Mouse (Mus musculus) embryonic facial prominence, embryonic 14.5 days (tissue): ENCODE results near the gene Gab3. TPM values are rescaled to one million over a fixed set of nuclear protein-coding genes. Genes with fewer than 3 reads are reported as not detected.

ENCODE experiments used
- ATAC-seq: fragments of 200-750 bp; cut with Nextera tagmentation; 2 replicates; pipeline ENCODE4 v1.8.0; 2017; ENCODE audit warnings: low read depth, moderate number of reproducible peaks, moderate TSS enrichment
- DNase-seq: peaks from one replicate; pipeline ENCODE4 v3.0.0-alpha.2; 2015; ENCODE audit warnings: low spot score
- H3K27ac ChIP-seq: fragments of 300-500 bp; sonication (generic); replicated peaks from 2 replicates; pipeline ENCODE4 v1.5.1; 2014; ENCODE audit warnings: low read depth, mild to moderate bottlenecking, low read length, moderate library complexity
- H3K27me3 ChIP-seq: fragments of 300-500 bp; sonication (generic); replicated peaks from 2 replicates; pipeline ENCODE4 v1.6.1; 2014; ENCODE audit warnings: low read length; ENCODE audit not compliant: control insufficient read depth, insufficient read depth
- H3K36me3 ChIP-seq: fragments of 300-500 bp; sonication (generic); 2 replicates; pipeline ENCODE4 v1.6.1; 2014; ENCODE audit warnings: low read length, mixed read lengths; ENCODE audit not compliant: control insufficient read depth, insufficient read depth
- H3K4me1 ChIP-seq: fragments of 300-500 bp; sonication (generic); 2 replicates; pipeline ENCODE4 v1.6.1; 2014; ENCODE audit warnings: antibody characterized with exemption, low read length; ENCODE audit not compliant: control insufficient read depth, insufficient read depth
- H3K4me2 ChIP-seq: fragments of 300-500 bp; sonication (generic); 2 replicates; pipeline ENCODE4 v1.6.1; 2014; ENCODE audit warnings: low read depth, mild to moderate bottlenecking, low read length, moderate library complexity, mixed read lengths
- H3K4me3 ChIP-seq: fragments of 300-500 bp; sonication (generic); 2 replicates; pipeline ENCODE4 v1.5.1; 2014; ENCODE audit warnings: low read depth, mild to moderate bottlenecking, low read length
- H3K9ac ChIP-seq: fragments of 300-500 bp; sonication (generic); 2 replicates; pipeline ENCODE4 v1.6.1; 2014; ENCODE audit warnings: low read depth, mild to moderate bottlenecking, low read length, moderate library complexity, mixed read lengths
- H3K9me3 ChIP-seq: fragments of 300-500 bp; sonication (generic); 2 replicates; pipeline ENCODE4 v1.6.1; 2016; ENCODE audit warnings: low read length; ENCODE audit not compliant: control insufficient read depth
- WGBS: fragments of 180-500 bp; shearing (Covaris S2); extraction: QIAGEN DNeasy Blood & Tissue Kit; methylation state at CpG from one replicate; pipeline ENCODE4 v1.1.7; 2014; 5-methylcytosine and 5-hydroxymethylcytosine counted together
- polyA plus RNA-seq: library from polyadenylated mRNA; unstranded; fragments of >200 nt; fragmentation: Nextera tagmentation; extraction: Ambion mirVana; gene quantifications from 2 replicates; pipeline ENCODE4 v1.2.1, GENCODE M21; 2014

Gene Gab3
- polyA plus RNA-seq, 1 experiment from 2014 or later = 2.3 TPM

DNA sequence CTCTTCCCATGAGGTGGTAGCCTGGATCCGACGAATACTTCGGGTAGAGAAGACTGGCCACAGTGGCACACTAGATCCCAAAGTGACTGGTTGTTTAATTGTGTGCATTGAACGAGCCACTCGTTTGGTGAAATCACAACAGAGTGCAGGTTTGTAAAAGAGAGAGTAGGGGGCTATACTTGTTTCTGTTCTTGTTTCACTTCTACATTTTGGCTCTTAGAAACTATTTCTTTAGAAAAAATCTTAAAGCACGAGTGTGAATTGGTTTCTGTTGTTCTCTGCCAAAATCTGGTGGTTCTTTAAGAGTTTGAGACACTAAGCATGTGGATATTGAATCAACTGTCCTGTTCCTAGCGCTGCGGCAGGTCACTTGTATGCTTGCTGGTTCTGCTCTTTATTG lies 13.5 kb upstream of the Gab3 start:
- no peaks in the 10 kb centered on the region for H3K4me1 ChIP-seq
- no peaks in the 10 kb centered on the region for H3K27me3 ChIP-seq
- H3K27ac ChIP-seq = no peak overlapping the region
- ATAC-seq (no peak), DNase-seq (no peak)
- no peak overlapping the region for H3K4me2 ChIP-seq
- no peak overlapping the region for H3K4me3 ChIP-seq
- 87% methylated on average over 8 of the region's 8 CpGs for WGBS
- no peak overlapping the region for H3K9ac ChIP-seq
- H3K36me3 ChIP-seq = peaks cover 30% of the 10 kb centered on the region
- H3K9me3 ChIP-seq = no peaks in the 10 kb centered on the region

DNA sequence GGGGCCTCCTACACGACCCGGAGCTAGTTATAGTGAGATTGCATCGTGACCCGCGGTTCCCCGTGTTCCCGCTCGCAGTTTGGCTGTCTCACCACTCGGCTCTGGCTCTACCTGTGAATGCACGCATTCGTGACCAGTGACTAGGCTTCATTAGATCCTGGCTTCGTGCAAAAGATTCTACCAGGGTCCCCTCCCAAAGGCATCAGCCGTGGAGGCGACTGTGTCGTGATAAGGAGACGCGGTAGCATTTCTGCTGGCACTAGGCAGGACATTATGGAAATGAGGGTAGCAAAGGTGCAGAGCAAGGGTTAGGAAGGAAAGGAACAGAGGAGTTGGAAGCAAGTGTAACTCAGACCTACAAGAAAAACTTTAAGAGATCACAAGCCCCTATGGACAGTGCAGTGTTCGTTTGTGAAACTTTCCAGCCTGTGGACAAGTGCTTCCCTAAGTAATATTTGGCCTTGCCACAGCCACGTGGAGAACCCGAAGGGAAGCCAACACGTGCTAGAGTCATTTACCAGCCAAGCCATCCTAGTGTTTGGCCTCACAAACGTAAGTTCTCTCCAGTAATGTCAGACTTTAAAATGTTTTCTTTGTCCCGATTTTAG lies 11.0 kb upstream of the Gab3 start:
- DNase-seq (peak; percentile 26), ATAC-seq (no peak)
- peak overlapping the region; percentile 70 for H3K9ac ChIP-seq
- H3K4me3 ChIP-seq = peak overlapping the region; percentile 56
- H3K36me3 ChIP-seq = peaks cover 13% of the 10 kb centered on the region; the same call in 1 of the 2 replicates
- WGBS = 26% methylated on average over 18 of the region's 23 CpGs
- H3K4me2 ChIP-seq = peak overlapping the region; percentile 57
- H3K27ac ChIP-seq = peak overlapping the region; percentile 49
- H3K9me3 ChIP-seq = no peaks in the 10 kb centered on the region
- H3K27me3 ChIP-seq = no peaks in the 10 kb centered on the region
- H3K4me1 ChIP-seq = no peaks in the 10 kb centered on the region

- Histone ChIP-seq H3K27me3 (no peaks in the 10 kb centered on the region), H3K4me2 (peak within 1 kb of the TSS; percentile 57), H3K4me1 (no peaks in the 10 kb centered on the region), H3K36me3 (peaks cover 10% of the 10 kb centered on the region; the same call in 1 of the 2 replicates), H3K27ac (peak within 1 kb of the TSS; percentile 49), H3K4me3 (peak within 1 kb of the TSS; percentile 56), H3K9me3 (no peaks in the 10 kb centered on the region), H3K9ac (peak within 1 kb of the TSS; percentile 70)
- 16% methylated on average over 28 of the region's 29 CpGs for WGBS
- peak; percentile 97 for DNase-seq
- peak; percentile 100 for ATAC-seq
Observed at GRCm38 (mm10) chrX:75095369-75096162, 10.3 kb upstream of the Gab3 start, which contains the start of gene Dkc1. TSS of gene Dkc1 (plus strand) at chrX:75095854.

DNA sequence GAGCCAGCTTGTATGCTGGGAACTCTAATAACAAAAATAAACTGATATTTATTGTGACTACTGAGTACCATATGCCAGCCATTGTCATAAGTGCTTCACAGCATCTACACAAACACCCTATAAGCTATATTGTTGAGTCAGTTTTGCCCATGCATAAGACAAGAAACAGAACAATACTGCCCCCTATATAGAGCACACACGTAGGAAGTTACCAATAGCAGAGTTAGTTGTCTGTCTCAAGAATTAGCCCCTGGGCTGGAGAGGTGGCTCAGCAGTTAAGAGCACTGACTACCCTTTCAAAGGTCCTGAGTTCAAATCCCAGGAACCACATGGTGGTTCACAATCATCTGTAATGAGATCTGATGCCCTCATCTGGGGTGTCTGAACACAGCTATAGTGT lies 396 bp upstream of the Gab3 start:
- Histone ChIP-seq H3K36me3 (no peaks in the 10 kb centered on the region), H3K4me1 (no peaks in the 10 kb centered on the region), H3K9ac (no peak overlapping the region), H3K4me2 (no peak overlapping the region), H3K4me3 (no peak overlapping the region), H3K27ac (no peak overlapping the region), H3K27me3 (no peaks in the 10 kb centered on the region), H3K9me3 (no peaks in the 10 kb centered on the region)
- ATAC-seq = no peak
- peak; percentile 3 for DNase-seq
- WGBS = 19% methylated on average over 1 of the region's 1 CpGs

- WGBS = 32% methylated on average over 11 of the region's 26 CpGs
- no peak for ATAC-seq
- H3K36me3 ChIP-seq = no peaks in the 10 kb centered on the region
- peak overlapping the region; percentile 42 for H3K4me3 ChIP-seq
- no peaks in the 10 kb centered on the region for H3K4me1 ChIP-seq
- DNase-seq = peak; percentile 9
- peak overlapping the region; percentile 53 for H3K4me2 ChIP-seq
- H3K9ac ChIP-seq = peak overlapping the region; percentile 40; the same call in 1 of the 2 replicates
- no peaks in the 10 kb centered on the region for H3K27me3 ChIP-seq
- no peak overlapping the region for H3K27ac ChIP-seq
- H3K9me3 ChIP-seq = no peaks in the 10 kb centered on the region
Observed at GRCm38 (mm10) chrX:75083982-75084773, 1.1 kb downstream of the Gab3 start.

DNA sequence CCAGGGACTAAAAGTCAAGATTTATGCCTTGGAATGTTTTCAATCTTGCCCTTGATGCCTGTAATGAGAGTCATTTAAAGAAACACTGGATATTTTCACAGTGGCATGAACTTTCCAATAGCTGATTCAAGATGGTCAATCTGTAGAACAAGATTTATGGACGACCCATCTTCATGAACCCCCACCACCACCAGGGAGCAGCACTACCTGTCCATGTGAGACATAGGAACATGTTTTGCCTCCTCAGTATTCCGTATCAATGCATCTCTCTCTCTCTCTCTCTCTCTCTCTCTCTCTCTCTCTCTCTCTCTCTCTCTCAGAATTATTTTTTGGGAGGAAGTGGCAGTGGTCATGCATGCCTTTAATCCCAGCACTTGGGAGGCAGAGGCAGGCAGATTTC lies 2.9 kb downstream of the Gab3 start:
- WGBS = 49% methylated on average over 2 of the region's 2 CpGs
- ATAC-seq = no peak

GRCm38 (mm10) chrX:75056120-75056775 lies 29.0 kb downstream of the Gab3 start:
- H3K27ac ChIP-seq = no peak overlapping the region
- ATAC-seq = no peak
- H3K27me3 ChIP-seq = no peaks in the 10 kb centered on the region
- 88% methylated on average over 2 of the region's 2 CpGs for WGBS
- no peaks in the 10 kb centered on the region for H3K4me1 ChIP-seq
- DNase-seq = no peak
- H3K9ac ChIP-seq = no peak overlapping the region
- no peaks in the 10 kb centered on the region for H3K9me3 ChIP-seq
- H3K36me3 ChIP-seq = no peaks in the 10 kb centered on the region
- no peak overlapping the region for H3K4me3 ChIP-seq
- H3K4me2 ChIP-seq = no peak overlapping the region

More for the DNA sequence above, 2.9 kb downstream of the Gab3 start:
- no peaks in the 10 kb centered on the region for H3K36me3 ChIP-seq
- no peak for DNase-seq
- H3K4me1 ChIP-seq = no peaks in the 10 kb centered on the region
- H3K9me3 ChIP-seq = no peaks in the 10 kb centered on the region
- H3K4me3 ChIP-seq = no peak overlapping the region
- no peak overlapping the region for H3K27ac ChIP-seq
- H3K4me2 ChIP-seq = no peak overlapping the region
- no peak overlapping the region for H3K9ac ChIP-seq
- H3K27me3 ChIP-seq = no peaks in the 10 kb centered on the region
